Mouse (Mus musculus) liver, embryonic 14.5 days (tissue): ENCODE measurements around the gene Uap1l1. TPM values are rescaled to one million over a fixed set of nuclear protein-coding genes. Genes with fewer than 3 reads are reported as not detected.

Source experiments
- ATAC-seq: fragments of 200-750 bp; cut with Nextera tagmentation; 2 replicates; pipeline ENCODE4 v1.8.0; 2017; ENCODE audit warnings: moderate number of reproducible peaks, mild to moderate bottlenecking, moderate library complexity; ENCODE audit not compliant: insufficient read depth
- DNase-seq, 3 experiments: peaks; one replicate each; pipeline ENCODE4 v3.0.0-alpha.2; 2012 to 2013; ENCODE audit warnings: low read depth in 3 of 3, low spot score in 3 of 3
- H3K27ac ChIP-seq: fragments of 300-500 bp; sonication (generic); 2 replicates; pipeline ENCODE4 v1.5.1; 2014; ENCODE audit warnings: moderate library complexity, mild to moderate bottlenecking, control low read depth, inconsistent platforms
- H3K27me3 ChIP-seq: fragments of 300-500 bp; sonication (generic); 2 replicates; pipeline ENCODE4 v1.6.1; 2014; ENCODE audit warnings: mild to moderate bottlenecking, low read length, moderate library complexity; ENCODE audit not compliant: control insufficient read depth, insufficient read depth
- H3K36me3 ChIP-seq: fragments of 300-500 bp; sonication (generic); replicated peaks from 2 replicates; pipeline ENCODE4 v1.6.1; 2014; ENCODE audit warnings: low read depth; ENCODE audit not compliant: control insufficient read depth, insufficient read depth
- H3K4me1 ChIP-seq, 2 experiments: fragments of 200-500 bp in 1 of 2; fragments of 300-500 bp in 1 of 2; sonication (generic) in 1 of 2; replicated peaks; 2 replicates each; pipeline ENCODE4 v1.6.1; 2012 to 2014; ENCODE audit warnings: antibody characterized with exemption in 1 of 2, inconsistent platforms in 1 of 2, low read length in 1 of 2; ENCODE audit not compliant: control insufficient read depth in 2 of 2, insufficient read depth in 2 of 2
- H3K4me2 ChIP-seq: fragments of 300-500 bp; sonication (generic); 2 replicates; pipeline ENCODE4 v1.6.1; 2014; ENCODE audit warnings: low read depth, mild to moderate bottlenecking, control low read depth, moderate library complexity
- H3K4me3 ChIP-seq, 2 experiments: fragments of 200-500 bp in 1 of 2; fragments of 300-500 bp in 1 of 2; sonication (generic) in 1 of 2; 2 replicates each; pipeline ENCODE4 v1.5.1; 2012 to 2014; ENCODE audit warnings: low read depth in 2 of 2, low read length in 2 of 2, mild to moderate bottlenecking in 2 of 2, control low read depth in 1 of 2, inconsistent platforms in 1 of 2, moderate library complexity in 1 of 2; ENCODE audit not compliant: insufficient read depth in 1 of 2
- H3K9ac ChIP-seq: fragments of 300-500 bp; sonication (generic); replicated peaks from 2 replicates; pipeline ENCODE4 v1.6.1; 2014; ENCODE audit warnings: mild to moderate bottlenecking, control low read depth, moderate library complexity
- H3K9me3 ChIP-seq: fragments of 300-500 bp; sonication (generic); 2 replicates; pipeline ENCODE4 v1.6.1; 2016; ENCODE audit warnings: low read length, mixed read lengths; ENCODE audit not compliant: control insufficient read depth
- CTCF ChIP-seq: IDR thresholded peaks from 2 replicates; pipeline ENCODE4 v1.5.1; 2016; ENCODE audit warnings: antibody characterized with exemption, low read depth, control low read depth
- EP300 ChIP-seq: IDR thresholded peaks from 2 replicates; pipeline ENCODE4 v1.6.1; 2016; ENCODE audit warnings: antibody characterized with exemption, low read depth
- WGBS: fragments of 180-500 bp; shearing (Covaris S2); extraction: QIAGEN DNeasy Blood & Tissue Kit; methylation state at CpG from one replicate; pipeline ENCODE4 v1.1.7; 2014; ENCODE audit not compliant: insufficient replicate concordance; 5-methylcytosine and 5-hydroxymethylcytosine counted together
- polyA plus RNA-seq, 2 experiments: library from polyadenylated mRNA; depleted of rRNA in 1 of 2; stranded (reverse) in 1 of 2; unstranded in 1 of 2; fragments of >200 nt; fragmentation: Nextera tagmentation in 1 of 2; extraction: Ambion mirVana in 1 of 2; gene quantifications; 2 replicates each; pipeline versions ENCODE4 v1.2.1 to v1.2.3; 2012 to 2014

Uap1l1 gene
- polyA plus RNA-seq, 2 experiments, result 3.8 to 9.3 TPM

GRCm38 (mm10) chr2:25391266-25391665, 25.8 kb upstream of the Uap1l1 start:
- TF ChIP-seq EP300 (no peak), CTCF (no peak)
- peaks cover 20% of the 10 kb centered on the region for H3K27me3 ChIP-seq
- H3K27ac ChIP-seq, result no peak overlapping the region
- H3K4me3 ChIP-seq, result no peak overlapping the region
- no peak overlapping the region for H3K4me2 ChIP-seq
- H3K9ac ChIP-seq, result no peak overlapping the region; the same call in 1 of the 2 replicates
- H3K9me3 ChIP-seq, result no peaks in the 10 kb centered on the region
- H3K36me3 ChIP-seq, result no peaks in the 10 kb centered on the region
- no peak for ATAC-seq
- no peak for DNase-seq
- H3K4me1 ChIP-seq, result no peaks in the 10 kb centered on the region; a peak in 1 of 4 replicates
- 62% methylated on average over 5 of the region's 5 CpGs for WGBS

GRCm38 (mm10) chr2:25384492-25384891, 19.0 kb upstream of the Uap1l1 start:
- H3K4me2 ChIP-seq, result no peak overlapping the region
- H3K27ac ChIP-seq, result no peak overlapping the region

GRCm38 (mm10) chr2:25376589-25376988, 11.1 kb upstream of the Uap1l1 start:
- TF ChIP-seq EP300 (no peak), CTCF (peak; percentile 82)
- Histone ChIP-seq H3K4me1 (peaks cover 12 to 17% of the 10 kb centered on the region in 2 experiments), H3K27me3 (no peaks in the 10 kb centered on the region), H3K36me3 (peaks cover 22% of the 10 kb centered on the region), H3K4me3 (no peak overlapping the region), H3K4me2 (no peak overlapping the region), H3K9ac (no peak overlapping the region), H3K9me3 (no peaks in the 10 kb centered on the region), H3K27ac (no peak overlapping the region)
- ATAC-seq, result no peak
- 56% methylated on average over 4 of the region's 4 CpGs for WGBS
- no peak for DNase-seq

More at GRCm38 (mm10) chr2:25384492-25384891, 19.0 kb upstream of the Uap1l1 start:
- H3K4me1 ChIP-seq, result no peaks in the 10 kb centered on the region
- ATAC-seq (no peak), DNase-seq (no peak)
- no peak overlapping the region for H3K4me3 ChIP-seq
- H3K9ac ChIP-seq, result no peak overlapping the region
- WGBS, result 53% methylated on average over 5 of the region's 5 CpGs
- H3K9me3 ChIP-seq, result no peaks in the 10 kb centered on the region
- H3K36me3 ChIP-seq, result no peaks in the 10 kb centered on the region
- TF ChIP-seq EP300, result no peak
- no peak for TF ChIP-seq CTCF
- H3K27me3 ChIP-seq, result no peaks in the 10 kb centered on the region

- DNase-seq (no peak), ATAC-seq (no peak)
- peak overlapping the region; percentile 80 for H3K9ac ChIP-seq
- no peak overlapping the region for H3K27ac ChIP-seq
- 61% methylated on average over 2 of the region's 2 CpGs for whole genome bisulfite sequencing
- H3K4me1 ChIP-seq, result peaks cover 24 to 31% of the 10 kb centered on the region in 2 experiments
- H3K4me2 ChIP-seq, result peak overlapping the region; percentile 92
- no peaks in the 10 kb centered on the region for H3K27me3 ChIP-seq
- peaks cover 22% of the 10 kb centered on the region for H3K36me3 ChIP-seq
- no peak for TF ChIP-seq EP300
- no peaks in the 10 kb centered on the region for H3K9me3 ChIP-seq
- peak overlapping the region; percentile 75 to 94 for H3K4me3 ChIP-seq
Measured at GRCm38 (mm10) chr2:25373431-25373830, 7.9 kb upstream of the Uap1l1 start.

GRCm38 (mm10) chr2:25372644-25373391, 7.3 kb upstream of the Uap1l1 start:
- peak; percentile 39 for ATAC-seq
- Histone ChIP-seq H3K4me3 (peak overlapping the region; percentile 75 to 94), H3K4me2 (peak overlapping the region; percentile 92), H3K4me1 (peaks cover 24 to 31% of the 10 kb centered on the region in 2 experiments), H3K27ac (peak overlapping the region; percentile 87), H3K9ac (peak overlapping the region; percentile 80), H3K27me3 (no peaks in the 10 kb centered on the region), H3K36me3 (peaks cover 21% of the 10 kb centered on the region), H3K9me3 (no peaks in the 10 kb centered on the region)
- under 1% methylated on average over 42 of the region's 42 CpGs for WGBS
- TF ChIP-seq CTCF, result no peak
- TF ChIP-seq EP300, result no peak
- DNase-seq, result peak; percentile 31 to 49 (median 49)
